Mouse (Mus musculus): ENCODE data around the gene Lmf1.

Gene Lmf1

GRCm38 (mm10) chr17:25638442-25638841, 59.6 kb downstream of the Lmf1 start:
- in situ Hi-C loops (cut with MboI; ENCODE audit: low sequenced_read_pairs), result no loop called here

GRCm38 (mm10) chr17:25640956-25641355, 62.1 kb downstream of the Lmf1 start:
- in situ Hi-C loops (cut with MboI; ENCODE audit: low sequenced_read_pairs), result no loop called here

GRCm38 (mm10) chr17:25642032-25642431, 63.1 kb downstream of the Lmf1 start:
- in situ Hi-C loops (cut with MboI; ENCODE audit: low sequenced_read_pairs), result no loop called here

- in situ Hi-C loops (cut with MboI; ENCODE audit: low sequenced_read_pairs), result no loop called here
Observed at GRCm38 (mm10) chr17:25643517-25644294, 64.8 kb downstream of the Lmf1 start.

GRCm38 (mm10) chr17:25644761-25645160, 65.9 kb downstream of the Lmf1 start:
- in situ Hi-C loops (cut with MboI; ENCODE audit: low sequenced_read_pairs), result no loop called here

- in situ Hi-C loops (cut with MboI; ENCODE audit: low sequenced_read_pairs), result no loop called here
Observed at GRCm38 (mm10) chr17:25645661-25646060, 66.8 kb downstream of the Lmf1 start.

GRCm38 (mm10) chr17:25647901-25648300, 69.0 kb downstream of the Lmf1 start:
- in situ Hi-C loops (cut with MboI; ENCODE audit: low sequenced_read_pairs), result no loop called here

GRCm38 (mm10) chr17:25648678-25649216, 69.9 kb downstream of the Lmf1 start:
- in situ Hi-C loops (cut with MboI; ENCODE audit: low sequenced_read_pairs), result no loop called here

GRCm38 (mm10) chr17:25650726-25651125, 71.8 kb downstream of the Lmf1 start:
- in situ Hi-C loops (cut with MboI; ENCODE audit: low sequenced_read_pairs), result no loop called here

- in situ Hi-C loops (cut with MboI; ENCODE audit: low sequenced_read_pairs), result no loop called here
Observed at GRCm38 (mm10) chr17:25652272-25652671, 73.4 kb downstream of the Lmf1 start.

- in situ Hi-C loops (cut with MboI; ENCODE audit: low sequenced_read_pairs), result no loop called here
Observed at GRCm38 (mm10) chr17:25656142-25656825, 77.4 kb downstream of the Lmf1 start.

- in situ Hi-C loops (cut with MboI; ENCODE audit: low sequenced_read_pairs), result no loop called here
Observed at GRCm38 (mm10) chr17:25656826-25657189, 77.9 kb downstream of the Lmf1 start.

- in situ Hi-C loops (cut with MboI; ENCODE audit: low sequenced_read_pairs), result no loop called here
Observed at GRCm38 (mm10) chr17:25663213-25663835, 84.4 kb downstream of the Lmf1 start.

GRCm38 (mm10) chr17:25665485-25665884, 86.6 kb downstream of the Lmf1 start:
- in situ Hi-C loops (cut with MboI; ENCODE audit: low sequenced_read_pairs), result no loop called here

- in situ Hi-C loops (cut with MboI; ENCODE audit: low sequenced_read_pairs), result no loop called here
Observed at GRCm38 (mm10) chr17:25665891-25666290, 87.0 kb downstream of the Lmf1 start.

- in situ Hi-C loops (cut with MboI; ENCODE audit: low sequenced_read_pairs), result no loop called here
Observed at GRCm38 (mm10) chr17:25668481-25669055, 89.7 kb downstream of the Lmf1 start.

GRCm38 (mm10) chr17:25672982-25673381, 94.1 kb downstream of the Lmf1 start:
- in situ Hi-C loops (cut with MboI; ENCODE audit: low sequenced_read_pairs), result no loop called here

- in situ Hi-C loops (cut with MboI; ENCODE audit: low sequenced_read_pairs), result no loop called here
Observed at GRCm38 (mm10) chr17:25677969-25678368, 99.1 kb downstream of the Lmf1 start.

GRCm38 (mm10) chr17:25679818-25680217, 100.9 kb downstream of the Lmf1 start:
- in situ Hi-C loops (cut with MboI; ENCODE audit: low sequenced_read_pairs), result no loop called here

GRCm38 (mm10) chr17:25681636-25682035, 102.8 kb downstream of the Lmf1 start:
- in situ Hi-C loops (cut with MboI; ENCODE audit: low sequenced_read_pairs), result no loop called here

- in situ Hi-C loops (cut with MboI; ENCODE audit: low sequenced_read_pairs), result no loop called here
Observed at GRCm38 (mm10) chr17:25686323-25686722, 107.4 kb downstream of the Lmf1 start.
